Mouse (Mus musculus) neutrophil, adult 5-6 weeks (primary cell): Measurements from ENCODE around the gene Tnfrsf13c. TPM values are rescaled to one million over a fixed set of nuclear protein-coding genes. Genes with fewer than 3 reads are reported as not detected.

Experiments used
- ATAC-seq: fragments of 151-379, 151-347 bp; 2 replicates; pipeline ENCODE4 v1.8.0; 2017; ENCODE audit warnings: mild to moderate bottlenecking, moderate TSS enrichment; ENCODE audit not compliant: insufficient number of reproducible peaks, poor library complexity, low FRiP score, severe bottlenecking; ENCODE audit errors: extremely low read depth
- total RNA-seq: library from RNA; stranded (forward); fragments of 200-1000 nt; gene quantifications from 2 replicates; pipeline ENCODE4 v1.2.3, GENCODE M21; 2017

Gene Tnfrsf13c
- total RNA-seq, 1 experiment from 2014 or later = 157 TPM

- peak; percentile 22; the same call in 1 of the 2 replicates for ATAC-seq
Measured at GRCm38 (mm10) chr15:82188481-82189240, 35.5 kb downstream of the Tnfrsf13c start.

- no peak for ATAC-seq
Measured at GRCm38 (mm10) chr15:82187924-82188323, 36.2 kb downstream of the Tnfrsf13c start.

GRCm38 (mm10) chr15:82187401-82187800 lies 36.8 kb downstream of the Tnfrsf13c start:
- ATAC-seq = no peak

GRCm38 (mm10) chr15:82186931-82187330 lies 37.2 kb downstream of the Tnfrsf13c start:
- ATAC-seq = peak; percentile 71

- no peak for ATAC-seq
Measured at GRCm38 (mm10) chr15:82186131-82186530, 38.0 kb downstream of the Tnfrsf13c start.

GRCm38 (mm10) chr15:82185062-82185783 lies 38.9 kb downstream of the Tnfrsf13c start:
- ATAC-seq = no peak

GRCm38 (mm10) chr15:82184656-82185055 lies 39.5 kb downstream of the Tnfrsf13c start:
- ATAC-seq = no peak

GRCm38 (mm10) chr15:82184183-82184582 lies 40.0 kb downstream of the Tnfrsf13c start:
- ATAC-seq = no peak

- no peak for ATAC-seq
Measured at GRCm38 (mm10) chr15:82183596-82183995, 40.6 kb downstream of the Tnfrsf13c start.

GRCm38 (mm10) chr15:82182311-82182710 lies 41.9 kb downstream of the Tnfrsf13c start:
- ATAC-seq = no peak

- no peak for ATAC-seq
Measured at GRCm38 (mm10) chr15:82181131-82181530, 43.0 kb downstream of the Tnfrsf13c start.

GRCm38 (mm10) chr15:82177743-82178290 lies 46.4 kb downstream of the Tnfrsf13c start:
- ATAC-seq = no peak

- no peak for ATAC-seq
Measured at GRCm38 (mm10) chr15:82175091-82175490, 49.1 kb downstream of the Tnfrsf13c start.

- ATAC-seq = no peak
Measured at GRCm38 (mm10) chr15:82172648-82173047, 51.5 kb downstream of the Tnfrsf13c start.

Other genes with a start within 250 kb of the Tnfrsf13c start
- not detected in 2 replicates for gene 1700029P11Rik, start 243.8 kb downstream of the Tnfrsf13c start, total RNA-seq
- gene Xrcc6, start 236.5 kb downstream of the Tnfrsf13c start, total RNA-seq = 33.9 and 49.0 TPM in 2 replicates
- gene Desi1, start 190.5 kb downstream of the Tnfrsf13c start, total RNA-seq = 7.3 and 7.7 TPM in 2 replicates
- gene Snu13, start 176.8 kb downstream of the Tnfrsf13c start, total RNA-seq = 74.5 and 74.8 TPM in 2 replicates
- gene 4930407I10Rik, start 165.2 kb downstream of the Tnfrsf13c start, total RNA-seq = not detected in 2 replicates
- not detected in 2 replicates for gene Mei1, start 154.4 kb downstream of the Tnfrsf13c start, total RNA-seq
- 35.9 and 37.9 TPM in 2 replicates for gene Ccdc134, start 96.4 kb downstream of the Tnfrsf13c start, total RNA-seq
- gene Srebf2, start 77.2 kb downstream of the Tnfrsf13c start, total RNA-seq = 71.5 and 74.5 TPM in 2 replicates
- gene Shisa8, start 11.6 kb downstream of the Tnfrsf13c start, total RNA-seq = 0.58 and 1.1 TPM in 2 replicates
- gene Cenpm, start 20.4 kb upstream of the Tnfrsf13c start, total RNA-seq = not detected in 2 replicates
- gene 1500009C09Rik, start 28.0 kb upstream of the Tnfrsf13c start, total RNA-seq = not detected in 2 replicates
- not detected in 2 replicates for gene Sept3, start 50.5 kb upstream of the Tnfrsf13c start, total RNA-seq
- gene Wbp2nl, start 74.6 kb upstream of the Tnfrsf13c start, total RNA-seq = not detected in 2 replicates
- 32.2 and 40.0 TPM in 2 replicates for gene Naga, start 114.6 kb upstream of the Tnfrsf13c start, total RNA-seq
- 0.35 and 0.37 TPM in 2 replicates for gene Pheta2, start 114.6 kb upstream of the Tnfrsf13c start, total RNA-seq
- 34.0 and 36.1 TPM in 2 replicates for gene Smdt1, start 114.6 kb upstream of the Tnfrsf13c start, total RNA-seq
- 119 and 121 TPM in 2 replicates for gene Ndufa6, start 130.0 kb upstream of the Tnfrsf13c start, total RNA-seq
- gene Cyp2d22, start 155.9 kb upstream of the Tnfrsf13c start, total RNA-seq = 2.2 and 4.7 TPM in 2 replicates
- not detected in 2 replicates for gene Cyp2d11, start 169.7 kb upstream of the Tnfrsf13c start, total RNA-seq
- not detected in 2 replicates for gene Cyp2d10, start 182.8 kb upstream of the Tnfrsf13c start, total RNA-seq
- not detected in 2 replicates for gene Cyp2d9, start 209.1 kb upstream of the Tnfrsf13c start, total RNA-seq